Mouse (Mus musculus): ENCODE results near the gene Slc2a2. TPM values are rescaled to one million over a fixed set of nuclear protein-coding genes. Genes with fewer than 3 reads are reported as not detected.

Gene Slc2a2
- polyA plus RNA-seq, 1 experiment from 2014 or later, result 45.8 TPM

GRCm38 (mm10) chr3:28682411-28682810 is 15.3 kb upstream of the Slc2a2 start:
- no peaks in the 10 kb centered on the region for H3K9me3 ChIP-seq (replicated peaks; ENCODE audit: low read length)
- TF ChIP-seq CTCF (IDR thresholded peaks at IDR 0.05; ENCODE audit: low read depth), result no peak
- no peaks in the 10 kb centered on the region for H3K27me3 ChIP-seq (ENCODE audit: insufficient read depth, low read length)
- DNase-seq (ENCODE audit: low spot score) (no peak), ATAC-seq (replicated peaks; ENCODE audit: low FRiP score, low read depth) (no peak)
- no peak overlapping the region for H3K9ac ChIP-seq (ENCODE audit: low read depth, low read length)
- no peaks in the 10 kb centered on the region for H3K4me1 ChIP-seq (replicated peaks; ENCODE audit: insufficient read depth, low read length)
- no peak overlapping the region for H3K4me2 ChIP-seq (ENCODE audit: low read length)
- WGBS, result 77% methylated on average over 3 of the region's 3 CpGs
- no peaks in the 10 kb centered on the region for H3K36me3 ChIP-seq (ENCODE audit: insufficient read depth, low read length)
- no peak overlapping the region for H3K4me3 ChIP-seq (replicated peaks; ENCODE audit: low read depth, low read length)
- no peak overlapping the region for H3K27ac ChIP-seq

GRCm38 (mm10) chr3:28685510-28685909 is 12.2 kb upstream of the Slc2a2 start:
- Histone ChIP-seq H3K9me3 (replicated peaks; ENCODE audit: low read length) (no peaks in the 10 kb centered on the region), H3K4me3 (replicated peaks; ENCODE audit: low read depth, low read length) (no peak overlapping the region), H3K27me3 (ENCODE audit: insufficient read depth, low read length) (no peaks in the 10 kb centered on the region), H3K4me2 (ENCODE audit: low read length) (no peak overlapping the region), H3K4me1 (replicated peaks; ENCODE audit: insufficient read depth, low read length) (no peaks in the 10 kb centered on the region), H3K36me3 (ENCODE audit: insufficient read depth, low read length) (no peaks in the 10 kb centered on the region), H3K9ac (ENCODE audit: low read depth, low read length) (no peak overlapping the region), H3K27ac (no peak overlapping the region)
- no peak for TF ChIP-seq CTCF (IDR thresholded peaks at IDR 0.05; ENCODE audit: low read depth)
- 88% methylated on average over 2 of the region's 2 CpGs for WGBS
- no peak for ATAC-seq (replicated peaks; ENCODE audit: low FRiP score, low read depth)
- no peak for DNase-seq (ENCODE audit: low spot score)

DNA sequence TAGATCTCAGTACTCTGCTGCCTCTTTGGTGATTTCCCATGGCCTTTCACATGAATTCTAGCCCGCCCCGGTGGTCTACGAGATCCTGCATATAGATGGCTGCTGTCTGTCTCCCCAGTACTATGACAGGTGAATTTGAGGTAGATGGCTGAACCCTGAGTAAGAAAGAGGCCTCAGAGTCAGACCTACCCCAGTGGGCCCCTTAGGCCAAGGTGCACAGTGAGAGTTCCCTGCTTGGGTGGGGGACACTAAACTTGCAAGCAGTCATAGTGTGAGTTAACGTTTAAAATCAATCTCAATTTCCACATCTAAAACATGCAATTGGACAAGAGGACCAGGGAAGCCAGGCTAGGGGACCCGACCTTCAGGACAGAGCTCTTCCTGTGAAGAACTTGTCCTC is 2.9 kb upstream of the Slc2a2 start:
- Histone ChIP-seq H3K27me3 (ENCODE audit: insufficient read depth, low read length) (no peaks in the 10 kb centered on the region), H3K27ac (no peak overlapping the region), H3K4me2 (ENCODE audit: low read length) (no peak overlapping the region), H3K4me1 (replicated peaks; ENCODE audit: insufficient read depth, low read length) (no peaks in the 10 kb centered on the region), H3K4me3 (replicated peaks; ENCODE audit: low read depth, low read length) (no peak overlapping the region), H3K36me3 (ENCODE audit: insufficient read depth, low read length) (no peaks in the 10 kb centered on the region), H3K9ac (ENCODE audit: low read depth, low read length) (no peak overlapping the region), H3K9me3 (replicated peaks; ENCODE audit: low read length) (no peaks in the 10 kb centered on the region)
- no peak for TF ChIP-seq CTCF (IDR thresholded peaks at IDR 0.05; ENCODE audit: low read depth)
- 87% methylated on average over 5 of the region's 5 CpGs for WGBS
- ATAC-seq (replicated peaks; ENCODE audit: low FRiP score, low read depth) (no peak), DNase-seq (ENCODE audit: low spot score) (no peak)

- no peak for TF ChIP-seq CTCF (IDR thresholded peaks at IDR 0.05; ENCODE audit: low read depth)
- H3K27ac ChIP-seq, result peak overlapping the region; percentile 47
- H3K36me3 ChIP-seq (ENCODE audit: insufficient read depth, low read length), result no peaks in the 10 kb centered on the region
- no peaks in the 10 kb centered on the region for H3K27me3 ChIP-seq (ENCODE audit: insufficient read depth, low read length)
- H3K4me1 ChIP-seq (replicated peaks; ENCODE audit: insufficient read depth, low read length), result no peaks in the 10 kb centered on the region
- H3K9me3 ChIP-seq (replicated peaks; ENCODE audit: low read length), result no peaks in the 10 kb centered on the region
- ATAC-seq (replicated peaks; ENCODE audit: low FRiP score, low read depth), result peak; percentile 75
- peak; percentile 11 for DNase-seq (ENCODE audit: low spot score)
- H3K9ac ChIP-seq (ENCODE audit: low read depth, low read length), result no peak overlapping the region
- H3K4me3 ChIP-seq (replicated peaks; ENCODE audit: low read depth, low read length), result no peak overlapping the region
- WGBS, result 60% methylated on average over 13 of the region's 13 CpGs
- 0 out of 2 replicates have a peak overlapping the region, but pooled peaks have one; percentile 25 for H3K4me2 ChIP-seq (ENCODE audit: low read length)
Measured at GRCm38 (mm10) chr3:28695608-28696007, 2.1 kb upstream of the Slc2a2 start.

GRCm38 (mm10) chr3:28696162-28696561 is 1.5 kb upstream of the Slc2a2 start:
- Histone ChIP-seq H3K4me3 (replicated peaks; ENCODE audit: low read depth, low read length) (no peak overlapping the region), H3K36me3 (ENCODE audit: insufficient read depth, low read length) (no peaks in the 10 kb centered on the region), H3K4me2 (ENCODE audit: low read length) (0 out of 2 replicates have a peak overlapping the region, but pooled peaks have one; percentile 25), H3K9ac (ENCODE audit: low read depth, low read length) (no peak overlapping the region), H3K4me1 (replicated peaks; ENCODE audit: insufficient read depth, low read length) (no peaks in the 10 kb centered on the region), H3K27ac (peak overlapping the region; percentile 47), H3K9me3 (replicated peaks; ENCODE audit: low read length) (no peaks in the 10 kb centered on the region), H3K27me3 (ENCODE audit: insufficient read depth, low read length) (no peaks in the 10 kb centered on the region)
- 59% methylated on average over 10 of the region's 10 CpGs for WGBS
- ATAC-seq (replicated peaks; ENCODE audit: low FRiP score, low read depth), result peak; percentile 15; the same call in 1 of the 2 replicates
- DNase-seq (ENCODE audit: low spot score), result no peak
- no peak for TF ChIP-seq CTCF (IDR thresholded peaks at IDR 0.05; ENCODE audit: low read depth)

- no peak overlapping the region for H3K4me3 ChIP-seq (replicated peaks; ENCODE audit: low read depth, low read length)
- no peaks in the 10 kb centered on the region for H3K4me1 ChIP-seq (replicated peaks; ENCODE audit: insufficient read depth, low read length)
- DNase-seq (ENCODE audit: low spot score), result no peak
- H3K27ac ChIP-seq, result 0 out of 2 replicates have a peak overlapping the region, but pooled peaks have one; percentile 39
- no peak overlapping the region for H3K9ac ChIP-seq (ENCODE audit: low read depth, low read length)
- no peak for TF ChIP-seq CTCF (IDR thresholded peaks at IDR 0.05; ENCODE audit: low read depth)
- no peak overlapping the region for H3K4me2 ChIP-seq (ENCODE audit: low read length)
- ATAC-seq (replicated peaks; ENCODE audit: low FRiP score, low read depth), result peak; percentile 45; the same call in 1 of the 2 replicates
- no peaks in the 10 kb centered on the region for H3K27me3 ChIP-seq (ENCODE audit: insufficient read depth, low read length)
- no peaks in the 10 kb centered on the region for H3K9me3 ChIP-seq (replicated peaks; ENCODE audit: low read length)
- H3K36me3 ChIP-seq (ENCODE audit: insufficient read depth, low read length), result no peaks in the 10 kb centered on the region
- 71% methylated on average over 4 of the region's 4 CpGs for WGBS
Measured at GRCm38 (mm10) chr3:28699601-28700000, 1.9 kb downstream of the Slc2a2 start.
